Mouse (Mus musculus) gastrocnemius, adult 8-10 months (tissue): Measurements from ENCODE around the gene Pnkd. TPM values are rescaled to one million over a fixed set of nuclear protein-coding genes. Genes with fewer than 3 reads are reported as not detected.

Experiments used
- microRNA-seq: library from miRNA; unstranded; fragments of <30 nt; microRNA quantifications from one replicate; pipeline ENCODE4 v1.2.0, GENCODE M21; 2022
- total RNA-seq, 4 experiments: library from RNA; stranded (reverse); gene quantifications; 2 replicates each; pipeline ENCODE4 v1.2.4; 2022

Gene Pnkd
- total RNA-seq, 4 experiments from 2014 or later, result 51.9 to 56.2 (median 53.1) TPM

Small RNA genes lying within 50 kb of the gene (microRNA-seq; reads per million reads assigned to microRNA genes)
- 30,574 reads per million, percentile 96 among the genes with 10 or more reads in this experiment for gene Mir26b

Other genes starting within 250 kb of the Pnkd start
- gene Tns1, start 160.5 kb upstream of the Pnkd start, total RNA-seq, result 100 to 1,000 TPM; 217 to 331 (median 279) TPM
- gene Rufy4, start 159.4 kb upstream of the Pnkd start, total RNA-seq, result not detected
- not detected for gene Cxcr2, start 130.9 kb upstream of the Pnkd start, total RNA-seq
- gene Cxcr1, start 90.3 kb upstream of the Pnkd start, total RNA-seq, result not detected
- 10 to 100 TPM; 70.0 to 81.5 (median 72.2) TPM for gene Arpc2, start 48.8 kb upstream of the Pnkd start, total RNA-seq
- gene Gpbar1, start 6.4 kb upstream of the Pnkd start, total RNA-seq, result not detected
- gene Aamp, start 192 bp upstream of the Pnkd start, total RNA-seq, result 10 to 100 TPM; 73.2 to 88.7 (median 78.0) TPM
- 10 to 100 TPM; 31.3 to 38.1 (median 32.9) TPM for gene Tmbim1, start 20.7 kb downstream of the Pnkd start, total RNA-seq
- gene Catip, start 77.2 kb downstream of the Pnkd start, total RNA-seq, result under 1 TPM in 3 of 4 experiments, not detected in 1; 0.21 to 0.44 (median 0.36) TPM
- gene Slc11a1, start 90.3 kb downstream of the Pnkd start, total RNA-seq, result 1 to 10 TPM; 2.1 to 6.5 (median 5.1) TPM
- gene Ctdsp1, start 106.6 kb downstream of the Pnkd start, total RNA-seq, result 100 to 1,000 TPM; 105 to 110 (median 107) TPM
- gene Vil1, start 124.4 kb downstream of the Pnkd start, total RNA-seq, result not detected
- gene Cnot9, start 221.1 kb downstream of the Pnkd start, total RNA-seq, result 10 to 100 TPM; 10.7 to 15.0 (median 11.6) TPM